Mouse (Mus musculus) cerebellum, postnatal 10 days (tissue): ENCODE measurements around the gene Dagla.

Experiments
- DNase-seq, 2 experiments: peaks; one replicate each; pipeline ENCODE4 v3.0.0; 2021; ENCODE audit warnings: mixed read lengths in 2 of 2

Gene Dagla

DNA sequence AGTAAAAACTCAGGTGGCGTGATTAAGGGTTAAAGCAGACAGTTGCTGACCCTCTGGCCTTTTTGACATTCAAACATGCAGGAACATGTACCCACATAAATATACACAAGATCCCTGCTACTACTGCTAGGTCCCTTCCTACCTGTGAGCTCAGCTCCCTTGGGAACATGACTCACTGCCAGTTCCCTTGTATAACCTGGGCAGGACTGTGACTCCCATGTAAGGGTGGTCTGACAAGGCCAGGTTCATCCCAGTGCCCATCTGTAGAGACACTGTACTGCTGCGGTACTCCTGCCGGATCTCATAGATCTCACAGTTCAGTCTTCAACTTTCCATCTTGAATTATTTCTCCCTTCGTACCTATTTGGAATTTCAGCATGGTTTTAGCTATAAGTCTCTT lies 107.5 kb downstream of the Dagla start:
- DNase-seq = no peak
